Mouse (Mus musculus) embryonic stem cell, embryonic (primary cell): ENCODE measurements around the gene Prox2.

Experiments
- CTCF ChIA-PET, 4 experiments: fragments of 300-600 bp in 2 of 4; fragments of 350-600 bp in 2 of 4; sonication (Branson Sonifier 250); formaldehyde crosslinking; loops; one replicate each; lab custom pipeline; 2022; ENCODE audit warnings: inconsistent platforms in 2 of 4; lab: Charles Lee
- POLR2A ChIA-PET, 4 experiments: fragments of 300-600 bp in 2 of 4; fragments of 350-600 bp in 2 of 4; sonication (Branson Sonifier 250); formaldehyde crosslinking; loops; one replicate each; lab custom pipeline; 2022; ENCODE audit warnings: antibody characterized with exemption in 4 of 4, inconsistent platforms in 1 of 4; lab: Charles Lee

Prox2 gene

GRCm38 (mm10) chr12:85087845-85088244, 22.7 kb downstream of the Prox2 start:
- ChIA-PET CTCF (interaction anchor here in 2 of 4 experiments (0.8 to 1.1 kb wide), 2 partner anchors 199 to 218 kb away, joined by 3 read pairs; no protein-coding TSS in a partner anchor), POLR2A (no interaction called here)

DNA sequence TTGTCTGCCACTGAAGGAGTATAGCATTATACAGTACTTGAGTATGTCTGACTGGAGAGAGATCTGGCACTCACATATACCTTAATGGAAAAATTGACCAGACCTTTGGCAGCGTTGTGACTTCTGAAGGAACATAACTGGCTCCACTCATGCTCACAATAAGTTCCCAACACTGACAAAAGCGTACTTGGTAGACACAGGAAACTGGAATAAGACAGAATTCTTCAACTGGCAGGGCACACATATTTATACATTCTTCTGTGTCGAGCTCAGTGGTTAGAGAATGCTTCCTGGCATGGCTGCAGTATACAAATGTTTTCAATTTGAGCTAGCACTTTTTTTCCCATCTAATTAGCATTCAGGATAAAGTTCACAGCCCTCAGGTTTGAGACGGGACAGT, 25.6 kb downstream of the Prox2 start:
- ChIA-PET CTCF (interaction anchor here in 1 of 4 experiments (0.9 to 1.5 kb wide), 2 partner anchors 7 to 221 kb away, joined by 5 to 6 read pairs; no protein-coding TSS in a partner anchor), POLR2A (interaction anchor here in 2 of 4 experiments (0.6 to 1.6 kb wide), 5 partner anchors 9 to 253 kb away, joined by 3 to 4 read pairs (median 4); no protein-coding TSS in a partner anchor)

- CTCF ChIA-PET: interaction anchor here in 2 of 4 experiments (0.6 to 0.9 kb wide), 2 partner anchors 8 to 38 kb away, joined by 3 to 5 read pairs; no protein-coding TSS in a partner anchor
- POLR2A ChIA-PET: interaction anchor here in 2 of 4 experiments (0.6 to 1.6 kb wide), 6 partner anchors 8 to 254 kb away, joined by 3 to 5 read pairs (median 4); no protein-coding TSS in a partner anchor
These were observed 26.3 kb downstream of the Prox2 start for GRCm38 (mm10) chr12:85084257-85084656.

DNA sequence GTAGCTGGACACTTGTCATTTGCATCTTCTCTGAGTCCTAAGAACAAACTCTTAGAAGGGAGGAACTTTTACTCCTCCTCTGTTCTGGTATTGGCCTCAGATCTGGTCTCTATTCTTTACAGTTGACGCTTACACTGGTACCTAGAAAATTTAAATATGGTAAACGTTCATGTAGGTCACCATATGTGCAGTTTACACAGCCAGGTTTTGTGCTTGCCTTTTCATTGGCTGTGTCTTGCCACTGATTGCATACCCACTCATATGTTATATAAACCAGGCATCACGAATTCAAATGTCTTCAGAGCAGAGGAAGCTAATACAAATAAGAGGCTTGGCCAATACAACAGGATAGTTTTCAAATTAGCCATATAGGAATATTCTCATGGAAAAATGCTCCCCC, 33.5 kb downstream of the Prox2 start:
- POLR2A ChIA-PET: interaction anchor here in 3 of 4 experiments (1.0 to 1.9 kb wide), 10 partner anchors 8 to 211 kb away, joined by 3 to 5 read pairs (median 4); partner anchors contain the start of genes Acyp1 (in 1 of the 3) and Zc2hc1c (in 1 of the 3)
- CTCF ChIA-PET: interaction anchor here in 2 of 4 experiments (1.1 to 2.0 kb wide), 3 partner anchors 15 to 200 kb away, joined by 3 to 8 read pairs (median 4); partner anchors contain the start of gene Ltbp2 (in 1 of the 2)

- ChIA-PET POLR2A (interaction anchor here in 1 of 4 experiments (0.6 kb wide), 1 partner anchor 449 kb away, joined by 3 read pairs; no protein-coding TSS in a partner anchor), CTCF (interaction anchor here in 1 of 4 experiments (0.6 to 2.0 kb wide), 2 partner anchors 112 to 194 kb away, joined by 4 read pairs; partner anchors contain the start of gene Ltbp2)
These were observed 39.5 kb downstream of the Prox2 start for GRCm38 (mm10) chr12:85071043-85071442.

- ChIA-PET CTCF (no interaction called here), POLR2A (interaction anchor here in 1 of 4 experiments (0.6 to 0.8 kb wide), 3 partner anchors 16 to 381 kb away, joined by 3 to 5 read pairs (median 3); no protein-coding TSS in a partner anchor)
These were observed 59.3 kb downstream of the Prox2 start for GRCm38 (mm10) chr12:85051218-85051617.
